Mouse (Mus musculus) ZHBTc4 (cell line): ENCODE results near the gene Ddx41.
A peak's percentile ranks its signal among the peaks of the same experiment; 100 is the strongest.

ENCODE experiments used
- DNase-seq: peaks from one replicate; pipeline ENCODE4 v3.0.0-alpha.2; 2011; ENCODE audit warnings: low read depth, low spot score

Ddx41 gene

GRCm38 (mm10) chr13:55507877-55508276 is 28.6 kb downstream of the Ddx41 start:
- peak; percentile 88 for DNase-seq

DNA sequence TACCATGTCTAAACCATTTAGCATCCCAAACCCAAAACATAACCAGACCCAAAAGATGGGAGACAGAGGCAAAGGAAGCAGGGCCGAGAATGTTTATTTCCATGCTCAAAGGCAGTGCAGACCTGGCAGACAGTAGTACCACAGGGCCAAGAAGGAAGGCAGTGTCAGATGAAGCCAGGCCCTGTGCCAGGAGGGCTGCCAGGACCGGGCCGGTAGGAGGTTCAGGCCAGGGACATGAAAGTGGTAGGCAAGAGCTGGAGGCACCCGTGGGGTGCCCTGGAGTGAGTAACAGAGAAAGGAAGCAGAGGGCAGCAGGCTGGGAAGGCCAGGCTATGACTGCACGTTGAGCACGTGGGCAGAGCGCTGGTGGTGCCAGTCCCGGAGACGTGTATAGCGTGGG is 29.8 kb downstream of the Ddx41 start:
- DNase-seq: no peak

DNA sequence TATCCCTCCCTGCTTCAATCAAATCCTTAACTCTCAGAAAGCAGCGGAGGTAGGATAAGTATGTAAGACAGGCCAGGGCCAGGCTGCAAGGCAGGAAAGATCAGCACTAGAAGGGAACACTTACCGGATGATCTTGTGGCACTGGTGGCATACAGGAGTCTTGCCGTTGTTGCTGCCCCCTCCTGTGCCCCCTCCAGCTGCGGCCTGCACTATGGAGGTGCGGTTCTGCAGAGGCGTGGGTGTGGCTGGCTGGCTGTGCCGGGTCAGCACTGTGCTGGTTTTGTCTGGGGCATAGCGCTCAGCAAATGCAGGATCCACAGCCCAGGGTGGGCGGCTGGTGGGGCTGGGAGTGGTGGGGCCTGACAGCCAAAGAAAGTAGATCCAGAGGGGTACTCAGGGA is 30.6 kb downstream of the Ddx41 start:
- no peak for DNase-seq

DNA sequence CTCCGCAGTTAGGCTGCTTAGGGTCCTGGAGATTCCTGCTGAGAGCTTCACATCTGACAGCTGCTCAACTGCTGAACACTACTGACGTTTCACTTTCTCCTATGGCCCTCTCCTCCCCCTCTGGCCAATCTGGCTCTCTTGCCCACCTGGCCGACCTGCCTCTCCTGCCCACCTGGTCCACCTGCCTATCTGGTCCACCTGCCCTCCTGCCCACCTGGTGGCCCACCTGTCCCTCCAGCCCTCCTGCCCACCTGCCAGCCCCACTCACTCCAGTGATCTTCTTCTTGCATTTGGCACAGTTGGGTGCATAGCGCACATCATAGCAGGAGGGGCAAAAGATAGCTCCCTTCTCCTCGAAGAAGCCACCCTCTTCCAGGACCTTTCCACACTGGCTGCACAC is 32.1 kb downstream of the Ddx41 start:
- no peak for DNase-seq

DNA sequence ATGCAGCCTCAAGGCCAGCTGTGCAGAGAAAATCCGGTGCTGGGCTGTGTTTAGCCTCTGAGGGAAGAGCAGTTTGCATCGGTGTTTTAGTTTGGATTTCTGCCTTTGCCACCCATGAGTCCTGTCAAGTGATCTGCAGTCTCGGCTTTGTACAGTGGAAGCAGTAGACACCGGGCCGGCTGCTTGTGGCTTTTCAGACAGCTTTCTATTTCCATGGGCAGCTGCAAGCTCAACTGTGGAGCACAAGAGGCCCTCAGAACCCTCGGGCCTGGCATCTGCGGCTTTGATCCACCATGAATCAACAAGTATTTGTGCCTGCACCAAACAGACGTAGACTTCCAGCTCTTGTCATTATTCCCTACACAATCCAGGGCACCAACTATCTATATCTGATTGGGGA is 34.1 kb downstream of the Ddx41 start:
- DNase-seq: no peak

- DNase-seq: no peak
Observed at GRCm38 (mm10) chr13:55500575-55500974, 35.9 kb downstream of the Ddx41 start.

DNA sequence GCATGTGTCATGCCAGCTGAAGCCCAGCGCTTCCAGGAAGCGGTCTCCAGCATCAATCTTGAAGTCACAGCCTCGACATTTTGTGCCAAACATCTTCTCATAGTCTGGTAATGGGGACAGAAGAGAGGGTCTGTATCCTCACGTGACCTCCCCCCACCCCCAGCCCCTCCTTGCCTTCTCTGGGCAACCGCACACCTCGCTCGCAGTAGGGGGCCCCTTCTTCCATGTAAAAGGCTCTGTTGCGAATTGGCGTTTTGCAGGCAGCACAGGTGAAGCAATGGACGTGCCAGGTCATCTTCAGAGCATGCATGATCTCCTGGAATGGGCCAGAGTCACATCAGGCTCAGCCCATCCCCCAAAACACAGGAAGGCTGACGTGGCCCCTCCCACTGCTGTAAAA is 37.6 kb downstream of the Ddx41 start:
- no peak for DNase-seq

DNA sequence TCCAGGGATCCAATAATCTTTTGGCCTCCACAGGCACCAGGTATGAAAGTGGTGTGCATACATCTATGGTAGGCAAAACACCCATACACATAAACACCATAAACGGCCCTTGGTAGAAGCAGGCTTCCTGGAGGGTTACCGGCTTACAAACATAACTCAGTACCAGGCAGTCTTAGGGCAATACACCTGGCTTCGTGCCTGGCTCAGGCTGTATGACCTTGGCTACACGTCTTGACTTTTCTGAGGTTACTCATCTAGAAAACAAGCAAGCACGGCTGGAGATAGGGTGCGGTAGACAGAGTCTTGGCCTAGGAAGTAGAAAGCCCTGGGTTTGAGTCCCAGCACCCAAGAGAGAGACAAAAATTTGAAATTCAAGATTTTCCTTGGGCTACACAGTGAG is 39.8 kb downstream of the Ddx41 start:
- no peak for DNase-seq

DNA sequence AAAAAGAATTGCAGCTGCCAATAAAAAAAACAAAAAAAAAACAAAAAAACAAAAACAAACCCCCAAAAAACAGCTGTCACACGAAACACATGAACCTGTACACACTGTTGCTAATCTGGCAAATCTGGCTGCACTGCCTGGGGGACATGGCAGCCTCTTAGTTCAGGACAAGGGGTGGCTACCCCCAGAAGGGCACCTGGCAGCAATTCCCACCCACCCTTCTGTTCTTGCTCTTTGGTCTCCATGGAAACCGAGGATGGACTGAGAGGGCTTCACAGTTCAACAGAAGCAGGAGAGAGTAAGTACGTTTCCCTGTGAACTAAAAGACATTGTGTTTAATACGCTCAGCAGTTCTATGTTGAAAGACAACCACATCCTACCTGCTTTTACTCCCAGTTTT is 40.8 kb downstream of the Ddx41 start:
- no peak for DNase-seq

- DNase-seq: no peak
Observed at GRCm38 (mm10) chr13:55494883-55495621, 41.4 kb downstream of the Ddx41 start.

- DNase-seq: no peak
Observed at GRCm38 (mm10) chr13:55494257-55494656, 42.2 kb downstream of the Ddx41 start.

DNA sequence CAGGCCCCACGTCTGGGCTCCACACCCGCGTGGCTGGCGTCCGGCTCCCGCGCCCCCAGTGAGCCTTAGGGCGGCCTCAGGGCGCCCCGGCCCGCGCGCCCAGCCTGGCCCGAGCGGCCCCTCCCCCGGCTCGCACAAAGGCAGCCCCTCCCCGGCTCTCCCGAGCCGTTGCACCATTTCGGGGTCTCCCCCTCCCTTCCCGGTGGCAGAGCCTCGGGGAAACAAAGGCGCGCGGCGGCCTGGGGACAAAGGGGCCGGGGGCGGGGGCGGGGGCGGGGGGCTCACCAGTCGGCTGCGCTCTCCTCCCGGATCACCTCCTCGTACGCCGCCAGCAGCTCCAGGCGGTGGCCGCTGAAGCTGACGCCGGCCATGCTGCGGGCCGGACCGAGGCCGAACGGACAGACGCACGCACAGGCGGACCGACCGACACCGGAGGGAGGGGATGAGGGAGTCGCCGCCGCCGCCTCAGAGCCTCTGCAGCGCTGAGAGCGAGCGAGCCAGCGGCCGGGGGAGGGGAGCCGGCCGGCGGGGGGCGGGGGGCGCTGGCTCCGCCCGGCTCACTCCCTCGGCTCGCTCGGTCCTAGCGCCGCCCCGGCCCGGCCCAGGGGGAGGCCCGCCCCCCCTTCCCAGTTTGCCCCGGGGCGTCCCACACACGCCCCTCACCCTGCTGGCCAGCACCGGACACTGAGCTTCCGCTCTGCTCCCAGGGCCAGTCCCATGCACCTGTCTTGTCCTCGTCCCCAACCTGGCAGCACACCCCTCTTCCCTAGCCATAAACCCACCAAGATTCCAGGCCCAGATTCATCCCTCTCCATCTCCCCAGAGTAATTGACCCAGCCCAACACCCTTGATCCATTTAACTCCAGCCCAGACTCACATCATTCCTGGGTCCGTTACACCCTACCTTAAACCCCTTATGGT is 48.6 kb downstream of the Ddx41 start, which contains the start of gene Dbn1:
Dbn1 (minus strand) TSS at position 534 of the 921 bp plus-strand sequence.
- peak; percentile 32 for DNase-seq

DNA sequence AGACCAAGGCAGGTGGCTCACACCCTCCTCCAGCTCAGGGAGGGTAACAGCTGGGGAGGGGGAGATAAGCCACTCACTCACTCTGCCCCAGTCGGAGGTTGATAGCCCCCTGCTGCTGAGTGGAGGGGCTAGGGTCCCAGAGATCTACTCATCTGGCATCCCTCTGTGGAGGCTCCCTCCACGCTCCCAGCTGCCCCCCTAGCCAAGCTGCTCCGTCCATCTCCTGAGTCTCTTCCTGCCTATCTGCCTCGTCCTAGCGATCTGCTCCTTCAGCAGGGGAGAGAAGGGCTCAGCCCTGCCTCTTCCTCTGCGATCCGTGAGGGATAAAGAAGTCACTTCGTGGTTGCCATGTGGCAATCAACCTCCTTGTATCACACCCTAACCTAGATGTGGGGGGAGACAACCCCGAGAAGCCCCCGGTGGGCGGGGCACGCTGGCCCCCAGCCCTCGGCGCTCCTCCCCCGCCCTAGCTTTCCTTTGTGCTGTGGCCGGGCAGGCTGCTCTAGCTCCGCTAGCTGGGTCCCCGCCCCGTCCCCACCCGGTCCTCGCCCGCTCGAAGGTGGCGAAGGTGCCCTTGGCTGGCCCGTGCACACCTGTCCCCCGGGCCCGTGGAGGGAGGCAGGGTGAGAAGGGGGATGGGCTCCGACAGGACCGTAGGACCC is 49.4 kb downstream of the Ddx41 start:
- DNase-seq: peak; percentile 42

GRCm38 (mm10) chr13:55486029-55486794 is 50.2 kb downstream of the Ddx41 start:
- DNase-seq: no peak

DNA sequence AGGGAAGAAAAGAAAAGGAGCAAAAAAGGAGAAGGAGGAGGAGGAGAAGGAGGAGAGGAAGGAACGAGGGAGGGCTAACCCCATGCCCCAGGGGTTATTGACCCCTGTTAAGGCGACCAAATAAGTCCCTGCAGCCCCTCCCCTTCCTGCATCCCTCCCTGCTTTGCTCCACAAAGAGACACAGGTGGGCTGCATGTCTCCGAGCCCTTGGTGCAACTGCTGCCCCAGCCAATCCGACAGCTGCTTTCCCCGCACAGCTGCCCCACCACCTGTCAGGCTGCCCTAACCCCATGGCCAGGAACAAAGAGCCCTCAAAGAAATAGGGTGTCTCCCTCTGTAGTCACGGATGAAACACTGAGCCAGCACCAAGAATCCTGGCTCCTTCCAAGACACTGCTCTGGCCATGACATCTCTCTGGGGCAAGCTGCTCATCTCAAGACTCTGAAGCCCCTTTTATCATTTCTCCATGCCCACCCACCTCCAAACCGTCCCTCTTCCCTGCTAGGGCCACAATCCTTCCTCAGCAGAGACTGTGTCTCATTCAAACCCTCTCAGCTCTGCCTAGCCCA is 51.9 kb downstream of the Ddx41 start:
- no peak for DNase-seq

DNA sequence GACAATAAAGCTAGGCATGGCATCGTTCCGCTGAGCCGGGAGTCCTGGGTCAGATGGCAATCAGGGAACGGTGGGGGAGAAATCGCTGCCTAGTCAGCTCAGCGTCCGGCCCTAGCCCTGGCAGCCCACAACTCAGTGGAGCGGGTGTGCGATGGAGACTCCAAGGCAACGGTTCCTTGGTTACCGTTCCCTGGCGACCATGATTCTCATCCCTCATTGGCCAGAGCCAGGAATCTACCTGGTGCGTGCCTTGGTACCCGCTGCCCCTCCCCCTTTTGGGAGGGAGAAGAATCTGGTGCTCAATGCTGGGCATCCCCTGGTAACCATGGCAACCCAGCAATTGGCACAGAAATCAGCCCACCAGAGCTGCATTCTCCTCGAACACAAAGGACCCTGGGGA is 52.9 kb downstream of the Ddx41 start:
- DNase-seq: no peak

GRCm38 (mm10) chr13:55483071-55483470 is 53.4 kb downstream of the Ddx41 start:
- DNase-seq: no peak

GRCm38 (mm10) chr13:55482542-55482941 is 53.9 kb downstream of the Ddx41 start:
- no peak for DNase-seq
